Mouse (Mus musculus): Measurements from ENCODE around the gene Opcml. TPM values are rescaled to one million over a fixed set of nuclear protein-coding genes. Genes with fewer than 3 reads are reported as not detected.

Opcml gene
- polyA plus RNA-seq, 1 experiment = not detected

DNA sequence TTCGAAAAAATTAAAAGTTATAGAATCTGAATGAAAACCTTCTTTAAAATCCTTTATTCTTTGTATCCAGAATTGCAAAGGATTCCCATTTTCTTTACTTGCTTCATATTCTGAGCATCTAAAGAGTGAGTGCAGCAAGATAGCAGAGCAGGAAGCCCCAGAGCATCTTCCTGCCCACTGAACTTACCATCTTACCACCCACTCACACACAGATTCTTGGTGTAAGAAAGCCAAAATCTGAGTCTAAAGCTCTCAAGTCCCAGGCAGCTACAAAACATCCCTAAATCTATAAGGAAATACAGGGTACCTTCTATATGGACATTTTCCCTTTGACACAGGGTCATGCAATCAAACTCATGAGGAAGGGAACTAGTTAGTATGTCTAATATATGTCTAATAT lies 973.6 kb downstream of the Opcml start:
- Histone ChIP-seq H3K4me3 (ENCODE audit: insufficient read depth, low read length) (no peak overlapping the region), H3K27ac (ENCODE audit: insufficient read depth, low read depth, low read length) (no peak overlapping the region), H3K4me1 (ENCODE audit: control insufficient read depth, insufficient read depth, low read length) (no peaks in the 10 kb centered on the region)
- TF ChIP-seq POLR2A (IDR thresholded peaks at IDR 0.05; ENCODE audit: borderline replicate concordance, low read depth, low read length) (no peak), CTCF (IDR thresholded peaks at IDR 0.05; ENCODE audit: low read depth, low read length) (no peak)

DNA sequence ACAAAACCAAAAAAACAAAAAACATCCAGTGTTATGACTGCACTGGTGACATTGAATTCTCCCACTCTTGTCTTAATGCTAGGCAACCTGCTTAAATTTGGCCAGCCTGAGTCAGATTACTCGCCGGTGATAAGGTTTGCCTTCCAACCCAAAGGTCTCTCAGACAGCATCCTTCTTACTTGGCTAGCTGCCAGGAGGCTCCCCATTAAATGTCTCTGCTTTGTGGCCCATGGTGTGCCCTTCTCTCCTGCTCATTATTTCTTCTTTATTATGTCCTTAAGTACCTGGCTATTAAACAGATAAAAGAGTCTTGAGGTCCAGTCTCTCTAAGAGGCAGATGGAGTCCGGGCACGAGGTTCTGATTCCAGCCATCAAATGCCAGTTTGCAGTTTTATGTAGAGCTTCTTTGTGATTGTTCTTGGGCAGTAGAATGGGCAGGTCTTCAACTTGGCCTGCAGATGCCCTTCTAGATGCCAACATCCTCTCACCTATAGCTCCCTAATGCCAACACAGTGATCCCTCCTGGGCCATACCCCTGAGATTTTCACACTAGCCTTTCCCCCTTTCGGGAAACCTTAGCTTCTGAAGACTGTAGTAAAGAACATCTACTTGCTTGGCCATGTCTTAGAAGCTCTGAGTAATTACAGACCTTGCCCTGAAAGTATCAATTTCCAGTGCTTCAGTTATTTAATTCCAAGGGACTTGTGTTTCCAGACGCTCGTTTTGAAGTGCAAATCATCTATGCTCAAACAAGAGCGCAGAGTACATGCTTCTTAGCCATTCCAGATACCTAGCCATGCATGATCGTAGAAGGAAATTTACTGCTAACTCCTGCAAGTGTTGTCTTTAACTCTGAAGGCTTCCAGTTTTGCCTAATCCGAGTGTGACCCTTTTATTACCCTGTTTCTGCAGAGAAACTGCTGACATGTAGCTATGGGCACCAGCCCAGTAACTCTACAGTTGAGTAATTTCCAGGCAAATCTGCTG lies 986.2 kb downstream of the Opcml start:
- no peaks in the 10 kb centered on the region for H3K4me1 ChIP-seq (ENCODE audit: control insufficient read depth, insufficient read depth, low read length)
- H3K27ac ChIP-seq (ENCODE audit: insufficient read depth, low read depth, low read length) = no peak overlapping the region
- H3K4me3 ChIP-seq (ENCODE audit: insufficient read depth, low read length) = no peak overlapping the region
- TF ChIP-seq POLR2A (IDR thresholded peaks at IDR 0.05; ENCODE audit: borderline replicate concordance, low read depth, low read length) = no peak

DNA sequence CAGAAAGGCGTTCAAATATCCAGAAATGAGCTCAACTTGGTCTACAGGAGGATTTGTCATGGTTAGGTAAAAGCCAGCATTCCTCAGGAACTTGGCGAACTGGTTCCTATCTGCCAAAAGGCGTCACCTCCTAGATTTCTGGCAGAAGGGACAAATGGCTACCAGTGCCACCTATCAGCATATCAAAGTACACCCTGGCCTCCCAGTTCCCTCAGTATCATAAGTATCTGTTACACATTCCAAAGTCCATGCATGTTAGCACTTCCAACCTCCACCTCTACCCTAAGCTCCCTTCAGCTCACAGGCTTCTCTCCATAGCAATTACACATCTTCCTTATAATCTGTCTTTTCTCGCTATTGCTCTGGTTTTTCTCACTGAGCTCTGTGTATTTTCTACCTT lies 993.3 kb downstream of the Opcml start:
- no peak overlapping the region for H3K4me3 ChIP-seq (ENCODE audit: insufficient read depth, low read length)
- H3K4me1 ChIP-seq (ENCODE audit: control insufficient read depth, insufficient read depth, low read length) = no peaks in the 10 kb centered on the region
- TF ChIP-seq CTCF (IDR thresholded peaks at IDR 0.05; ENCODE audit: low read depth, low read length) (no peak), POLR2A (IDR thresholded peaks at IDR 0.05; ENCODE audit: borderline replicate concordance, low read depth, low read length) (no peak)
- H3K27ac ChIP-seq (ENCODE audit: insufficient read depth, low read depth, low read length) = no peak overlapping the region

DNA sequence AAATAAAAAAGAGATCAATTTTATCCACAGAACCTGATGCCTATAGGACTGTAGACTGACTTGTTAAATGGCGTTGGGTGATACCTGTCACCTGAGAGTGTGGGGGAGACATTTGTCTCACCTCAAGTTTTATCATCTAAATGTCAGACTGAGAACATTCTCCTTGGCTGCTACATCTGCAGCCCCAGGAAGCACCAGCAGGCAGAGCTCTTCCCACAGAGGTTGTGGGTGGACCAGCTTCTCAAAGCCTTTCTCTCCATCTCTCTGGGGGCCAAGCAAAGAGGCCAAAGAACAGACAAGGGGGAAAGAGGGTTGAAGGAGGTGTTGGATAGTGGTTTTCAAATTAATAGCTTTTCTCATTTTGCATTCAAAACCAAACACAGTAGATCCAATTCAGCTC lies 998.9 kb downstream of the Opcml start:
- Histone ChIP-seq H3K4me1 (ENCODE audit: control insufficient read depth, insufficient read depth, low read length) (no peaks in the 10 kb centered on the region), H3K27ac (ENCODE audit: insufficient read depth, low read depth, low read length) (no peak overlapping the region), H3K4me3 (ENCODE audit: insufficient read depth, low read length) (no peak overlapping the region)
- TF ChIP-seq POLR2A (IDR thresholded peaks at IDR 0.05; ENCODE audit: borderline replicate concordance, low read depth, low read length) = no peak

DNA sequence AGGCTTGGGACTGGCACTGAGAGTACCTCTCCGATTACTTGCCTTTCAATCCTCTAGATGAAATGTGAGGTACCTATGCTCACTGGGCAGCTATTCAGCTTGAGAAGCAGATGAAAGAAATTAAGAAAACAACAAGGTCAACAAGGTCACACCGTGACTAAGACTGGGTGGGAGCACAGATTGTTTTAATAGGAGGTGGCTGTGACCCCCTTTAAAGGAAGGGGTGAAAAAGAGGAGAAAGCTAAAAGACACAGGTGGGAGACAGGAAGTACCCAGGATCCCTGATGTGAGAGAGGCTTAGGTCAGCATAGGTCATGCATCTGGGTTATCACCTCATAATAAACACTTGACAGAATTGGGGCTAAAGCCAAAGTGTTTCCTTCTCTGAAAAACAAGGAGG lies 1009.5 kb downstream of the Opcml start:
- TF ChIP-seq CTCF (IDR thresholded peaks at IDR 0.05; ENCODE audit: low read depth, low read length) (no peak), POLR2A (IDR thresholded peaks at IDR 0.05; ENCODE audit: borderline replicate concordance, low read depth, low read length) (no peak)
- H3K4me3 ChIP-seq (ENCODE audit: insufficient read depth, low read length) = no peak overlapping the region
- H3K4me1 ChIP-seq (ENCODE audit: control insufficient read depth, insufficient read depth, low read length) = no peaks in the 10 kb centered on the region
- no peak overlapping the region for H3K27ac ChIP-seq (ENCODE audit: insufficient read depth, low read depth, low read length)

DNA sequence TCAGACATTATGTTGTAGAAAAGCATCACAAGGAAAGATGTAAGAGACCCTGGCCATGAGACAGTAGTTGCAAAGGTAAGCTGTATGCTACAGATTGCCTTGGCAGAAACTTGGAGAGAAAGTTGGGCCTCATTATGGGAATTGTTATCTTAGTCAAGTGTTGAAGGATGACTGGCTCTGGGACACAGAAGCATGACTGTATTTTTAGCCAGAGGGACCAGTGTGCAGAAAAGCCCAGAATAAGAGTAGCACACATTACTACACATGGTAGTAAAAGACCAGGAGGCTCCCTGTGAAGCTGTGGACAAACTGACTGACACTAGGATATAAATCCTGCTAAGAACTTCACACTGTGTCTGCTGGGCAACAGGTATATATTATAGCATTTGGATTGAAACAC lies 1016.1 kb downstream of the Opcml start:
- no peaks in the 10 kb centered on the region for H3K4me1 ChIP-seq (ENCODE audit: control insufficient read depth, insufficient read depth, low read length)
- H3K4me3 ChIP-seq (ENCODE audit: insufficient read depth, low read length) = no peak overlapping the region
- H3K27ac ChIP-seq (ENCODE audit: insufficient read depth, low read depth, low read length) = no peak overlapping the region
- TF ChIP-seq CTCF (IDR thresholded peaks at IDR 0.05; ENCODE audit: low read depth, low read length) (no peak), POLR2A (IDR thresholded peaks at IDR 0.05; ENCODE audit: borderline replicate concordance, low read depth, low read length) (no peak)

DNA sequence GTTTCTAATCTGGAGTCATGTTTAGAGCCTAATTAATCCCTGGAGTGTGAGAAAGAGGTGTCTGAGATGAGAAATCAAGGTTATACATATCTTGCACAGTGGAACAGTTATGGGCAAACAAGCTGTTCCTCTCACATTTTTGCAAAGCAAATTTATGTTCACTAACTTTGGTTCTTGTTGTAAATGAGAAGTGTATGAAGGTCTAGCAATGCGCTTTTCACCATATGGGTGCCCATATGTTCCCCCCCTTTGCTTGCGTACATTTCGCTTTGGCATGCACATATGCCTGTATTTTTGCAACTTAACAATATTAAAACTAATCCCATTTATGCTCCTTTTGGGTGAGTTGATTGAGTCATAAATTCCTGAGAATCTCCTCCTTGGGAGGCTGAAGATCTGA lies 1031.5 kb downstream of the Opcml start:
- Histone ChIP-seq H3K27ac (ENCODE audit: insufficient read depth, low read depth, low read length) (no peak overlapping the region), H3K4me3 (ENCODE audit: insufficient read depth, low read length) (no peak overlapping the region), H3K4me1 (ENCODE audit: control insufficient read depth, insufficient read depth, low read length) (no peaks in the 10 kb centered on the region)
- no peak for TF ChIP-seq POLR2A (IDR thresholded peaks at IDR 0.05; ENCODE audit: borderline replicate concordance, low read depth, low read length)
- no peak for TF ChIP-seq CTCF (IDR thresholded peaks at IDR 0.05; ENCODE audit: low read depth, low read length)

DNA sequence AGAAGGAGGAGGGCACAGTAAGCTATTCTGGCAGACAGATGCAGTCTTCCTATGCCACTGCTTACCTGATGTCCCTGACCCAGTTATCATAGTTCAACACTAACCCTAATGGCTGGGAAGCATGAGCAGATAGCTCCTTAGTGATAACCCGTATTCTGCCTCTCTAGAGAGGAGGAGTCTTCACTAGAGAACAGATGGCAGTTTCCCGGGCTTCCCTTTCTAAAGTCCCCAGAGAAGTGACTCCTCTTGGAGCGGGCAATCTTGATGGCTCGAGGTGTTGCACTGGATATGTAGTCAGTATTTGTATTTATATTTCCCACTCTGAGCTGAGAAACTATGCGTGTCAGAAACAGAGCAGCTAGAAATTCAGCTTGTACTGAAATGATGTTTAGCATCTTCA lies 1031.9 kb downstream of the Opcml start:
- Histone ChIP-seq H3K27ac (ENCODE audit: insufficient read depth, low read depth, low read length) (no peak overlapping the region), H3K4me1 (ENCODE audit: control insufficient read depth, insufficient read depth, low read length) (no peaks in the 10 kb centered on the region), H3K4me3 (ENCODE audit: insufficient read depth, low read length) (no peak overlapping the region)
- TF ChIP-seq POLR2A (IDR thresholded peaks at IDR 0.05; ENCODE audit: borderline replicate concordance, low read depth, low read length) = no peak
- no peak for TF ChIP-seq CTCF (IDR thresholded peaks at IDR 0.05; ENCODE audit: low read depth, low read length)

DNA sequence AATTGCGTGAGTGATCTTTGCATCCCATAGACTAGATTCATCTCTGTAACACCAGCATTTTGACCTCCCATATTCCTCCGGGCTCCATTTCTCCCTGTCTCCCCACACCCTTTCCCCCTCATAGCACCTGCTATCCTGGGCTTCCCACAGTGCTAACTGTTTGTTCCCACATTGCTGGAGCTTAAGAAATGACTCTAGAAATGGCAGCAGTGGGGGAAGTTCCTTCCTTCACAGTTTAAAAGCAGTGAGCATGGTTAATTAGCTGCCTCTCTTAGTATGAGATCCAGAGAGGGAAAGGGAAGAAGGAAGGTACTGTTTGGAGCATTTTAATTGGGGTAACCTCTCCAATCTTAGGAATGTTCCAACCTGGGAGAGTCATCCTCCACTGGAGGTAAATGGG lies 1035.2 kb downstream of the Opcml start:
- H3K27ac ChIP-seq (ENCODE audit: insufficient read depth, low read depth, low read length) = no peak overlapping the region
- TF ChIP-seq CTCF (IDR thresholded peaks at IDR 0.05; ENCODE audit: low read depth, low read length) (no peak), POLR2A (IDR thresholded peaks at IDR 0.05; ENCODE audit: borderline replicate concordance, low read depth, low read length) (no peak)
- no peak overlapping the region for H3K4me3 ChIP-seq (ENCODE audit: insufficient read depth, low read length)
- no peaks in the 10 kb centered on the region for H3K4me1 ChIP-seq (ENCODE audit: control insufficient read depth, insufficient read depth, low read length)

DNA sequence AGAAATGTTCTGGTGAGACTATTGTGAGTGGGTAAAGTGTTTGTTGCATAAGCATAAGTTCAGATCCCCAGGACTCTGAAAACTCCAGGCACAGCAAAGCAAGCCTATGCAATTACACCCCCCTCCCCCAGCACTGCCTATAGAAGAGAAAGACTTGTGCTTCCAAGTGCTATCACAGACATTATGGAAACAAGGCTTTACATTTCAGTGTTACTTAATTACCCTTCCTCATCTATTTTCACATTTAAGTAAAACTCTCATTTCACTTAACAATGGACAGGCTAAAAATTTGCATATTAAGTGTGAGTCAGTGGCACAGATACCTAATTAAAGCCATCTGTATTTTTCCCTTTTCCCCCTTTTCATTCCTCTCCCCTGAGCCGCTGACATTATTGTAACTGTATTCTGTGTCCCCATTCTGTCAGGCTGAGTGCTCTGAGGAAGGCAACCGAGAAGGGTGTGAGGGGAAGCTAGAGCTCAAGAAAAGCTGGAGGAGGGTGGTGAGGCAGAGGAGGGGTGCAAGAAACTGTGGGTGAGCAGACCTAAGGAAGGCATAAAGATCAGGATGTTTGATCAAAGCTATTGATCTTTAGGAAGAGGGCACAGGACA lies 1055.5 kb downstream of the Opcml start:
- no peak overlapping the region for H3K4me3 ChIP-seq (ENCODE audit: insufficient read depth, low read length)
- H3K27ac ChIP-seq (ENCODE audit: insufficient read depth, low read depth, low read length) = no peak overlapping the region
- no peaks in the 10 kb centered on the region for H3K4me1 ChIP-seq (ENCODE audit: control insufficient read depth, insufficient read depth, low read length)
- no peak for TF ChIP-seq POLR2A (IDR thresholded peaks at IDR 0.05; ENCODE audit: borderline replicate concordance, low read depth, low read length)
- no peak for TF ChIP-seq CTCF (IDR thresholded peaks at IDR 0.05; ENCODE audit: low read depth, low read length)

Data from bone marrow macrophage, adult 2 months (primary cell).